Mouse (Mus musculus): ENCODE measurements at regions not wholly inside any gene's neighbourhood (a gene's known extent, or its start where the extent isn't known, plus 50 kb on each side); places are given as distances from the start of the nearest gene placed in this dataset.

DNA sequence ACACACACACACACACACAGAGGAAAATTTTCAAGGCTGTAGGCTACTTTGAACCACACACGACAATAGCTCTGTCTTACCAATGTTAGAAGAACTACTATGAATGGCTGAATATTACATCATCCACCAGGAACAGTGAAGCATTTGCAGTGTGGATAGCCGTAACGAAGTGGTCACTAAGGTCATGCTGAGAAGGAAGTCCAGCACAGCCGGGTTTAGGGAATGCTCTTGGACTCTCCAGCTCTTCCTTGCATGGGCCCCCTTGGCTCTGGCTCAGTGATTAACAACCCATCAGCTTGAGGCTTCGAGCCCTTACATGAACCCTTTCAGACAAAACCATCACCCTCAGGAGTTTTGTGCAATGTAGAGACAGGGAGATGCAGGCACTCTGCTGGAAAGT is 245.3 kb downstream of the Adamts20 start:
- in situ Hi-C loops (cut with MboI; ENCODE audit: low sequenced_read_pairs), result loop anchor here (25.0 kb wide), 4 partner anchors 508 to 958 kb away; partner anchors contain the start of gene Prickle1

DNA sequence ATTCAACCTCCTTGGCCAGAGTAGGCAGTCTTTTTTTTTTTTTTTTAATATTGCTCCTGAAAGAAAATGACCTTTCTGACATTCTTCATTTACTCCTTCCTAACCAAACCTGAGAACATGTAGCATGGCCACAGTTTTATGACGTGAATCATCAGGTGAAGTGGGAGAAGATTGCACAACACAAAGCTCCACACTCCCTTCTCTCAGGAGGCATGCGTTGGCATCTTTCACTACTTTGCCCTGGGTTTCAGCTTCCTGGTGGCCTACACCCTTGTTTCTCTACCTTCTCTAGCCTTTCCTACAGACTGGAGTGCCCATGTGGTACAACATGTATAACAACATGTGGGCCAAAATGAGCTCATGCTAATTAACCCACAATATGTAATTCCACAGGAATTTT is 248.5 kb downstream of the Adamts20 start:
- in situ Hi-C loops (cut with MboI; ENCODE audit: low sequenced_read_pairs), result loop anchor here (25.0 kb wide), 4 partner anchors 504 to 954 kb away; partner anchors contain the start of gene Prickle1

- in situ Hi-C loops (cut with MboI; ENCODE audit: low sequenced_read_pairs), result loop anchor here (25.0 kb wide), 4 partner anchors 502 to 952 kb away; partner anchors contain the start of gene Prickle1
Observed at GRCm38 (mm10) chr15:94214440-94214839, 250.8 kb downstream of the Adamts20 start.

DNA sequence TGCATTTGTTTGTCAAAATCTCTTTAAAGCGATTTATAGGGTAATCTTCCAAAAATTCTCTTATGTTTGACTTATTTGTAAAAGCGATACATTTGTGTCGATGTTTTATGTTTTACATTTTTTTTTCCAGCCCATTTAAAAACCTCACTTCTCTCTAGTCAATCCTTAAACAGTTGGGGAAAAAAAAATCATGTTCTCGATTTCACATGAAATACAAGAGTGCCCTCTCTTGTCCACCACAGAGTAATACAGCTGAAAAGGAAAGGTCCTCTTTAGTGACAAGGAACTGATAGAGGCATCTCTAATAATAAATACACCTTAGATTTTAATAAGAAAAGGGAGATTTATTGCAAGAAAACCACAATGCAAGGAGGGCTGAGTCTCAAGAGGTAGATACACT is 251.8 kb downstream of the Adamts20 start:
- in situ Hi-C loops (cut with MboI; ENCODE audit: low sequenced_read_pairs), result loop anchor here (25.0 kb wide), 4 partner anchors 501 to 951 kb away; partner anchors contain the start of gene Prickle1

DNA sequence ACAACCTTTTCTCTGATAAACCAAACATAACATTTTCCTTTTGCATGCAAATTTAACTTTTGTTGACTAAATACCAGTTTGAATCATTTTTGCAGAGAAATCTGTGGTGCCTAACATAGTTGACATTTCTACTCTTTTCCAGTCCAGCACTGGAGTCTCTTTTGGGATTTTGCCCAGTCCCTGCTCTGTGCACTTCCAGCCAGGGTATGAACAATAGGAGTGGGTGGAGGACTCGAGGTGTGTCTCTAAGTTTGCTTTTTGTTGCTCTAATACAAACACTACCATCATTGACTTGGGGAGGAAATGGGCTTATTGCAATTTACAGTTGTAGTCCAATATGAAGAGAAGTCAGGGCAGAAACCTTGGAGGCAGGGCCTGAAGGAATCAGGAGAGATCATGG is 256.7 kb downstream of the Adamts20 start:
- in situ Hi-C loops (cut with MboI; ENCODE audit: low sequenced_read_pairs), result loop anchor here (25.0 kb wide), 4 partner anchors 496 to 946 kb away; partner anchors contain the start of gene Prickle1

DNA sequence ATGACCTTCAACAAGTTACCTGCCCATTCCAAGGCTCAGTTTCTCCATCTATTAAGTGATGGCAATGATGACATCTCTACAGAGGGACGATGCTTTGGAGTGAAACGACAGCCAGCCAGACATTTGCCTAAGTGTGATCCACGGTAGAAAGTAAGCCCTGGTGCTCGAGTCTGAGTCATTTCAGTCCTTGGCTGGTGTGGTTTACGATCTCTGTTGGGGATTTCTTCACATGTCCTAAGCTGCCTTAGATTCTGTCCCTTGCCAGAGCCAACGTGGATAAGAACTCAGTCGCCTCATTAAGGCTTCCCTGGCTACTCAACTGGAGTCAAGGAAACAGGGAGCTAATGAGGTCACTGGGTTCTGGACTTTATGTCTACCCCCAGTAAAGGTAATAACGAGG is 258.8 kb downstream of the Adamts20 start:
- in situ Hi-C loops (cut with MboI; ENCODE audit: low sequenced_read_pairs), result loop anchor here (25.0 kb wide), 4 partner anchors 494 to 944 kb away; partner anchors contain the start of gene Prickle1

- in situ Hi-C loops (cut with MboI; ENCODE audit: low sequenced_read_pairs), result loop anchor here (25.0 kb wide), 4 partner anchors 493 to 943 kb away; partner anchors contain the start of gene Prickle1
Observed at GRCm38 (mm10) chr15:94205309-94205893, 259.8 kb downstream of the Adamts20 start.

- in situ Hi-C loops (cut with MboI; ENCODE audit: low sequenced_read_pairs), result no loop called here
Observed at GRCm38 (mm10) chr15:94190081-94190488, 275.1 kb downstream of the Adamts20 start.

DNA sequence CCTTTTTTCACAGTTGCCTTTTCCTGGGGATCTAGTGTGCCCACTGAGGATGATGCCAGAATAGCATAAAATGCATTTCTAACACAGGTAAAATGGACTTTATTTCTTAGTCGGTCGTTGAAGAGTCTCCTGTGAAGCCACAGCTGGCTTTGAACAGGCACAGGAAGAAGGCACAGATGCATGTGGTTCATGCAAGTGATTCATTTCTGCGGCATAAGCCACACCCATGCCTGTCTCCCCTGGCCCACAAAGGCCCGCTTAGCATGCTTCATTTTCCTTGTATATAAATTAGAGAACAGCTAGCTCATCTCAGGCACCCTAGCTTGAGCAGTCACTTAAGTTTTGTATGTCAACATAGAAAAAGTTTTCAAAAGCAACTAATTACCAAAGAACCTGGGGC is 277.6 kb downstream of the Adamts20 start:
- in situ Hi-C loops (cut with MboI; ENCODE audit: low sequenced_read_pairs), result no loop called here

DNA sequence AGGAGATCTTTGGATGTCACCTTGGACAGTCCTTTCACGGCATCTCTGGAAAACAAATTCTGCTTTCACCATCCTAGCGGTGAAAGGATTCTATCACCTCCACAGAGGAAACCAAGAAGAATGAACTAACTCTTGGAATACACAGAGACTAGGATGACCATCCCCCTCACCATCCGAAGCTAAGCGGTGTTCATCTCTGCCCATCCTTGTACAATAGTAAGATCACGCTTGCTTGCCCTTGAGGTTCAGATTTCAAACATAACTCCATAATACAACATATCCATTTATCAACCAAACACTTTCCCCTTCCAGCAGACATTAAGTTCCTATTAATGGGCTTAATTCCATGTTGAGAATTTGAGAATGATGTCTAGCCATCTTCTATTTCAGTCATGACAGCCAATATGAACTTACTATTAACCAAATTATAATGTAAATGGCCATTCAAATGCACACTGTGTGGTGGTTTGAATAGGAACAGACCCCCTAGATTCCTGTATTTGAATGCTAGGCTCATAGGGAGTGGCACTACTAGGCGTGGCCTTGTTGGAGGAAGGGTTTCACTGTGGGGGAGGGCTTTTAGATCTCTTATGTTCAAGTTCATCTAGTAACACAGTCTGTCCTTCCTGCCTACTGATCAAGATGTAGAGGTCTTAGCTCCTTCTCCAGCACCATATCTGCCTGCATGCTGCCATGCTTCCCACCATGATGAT is 281.4 kb downstream of the Adamts20 start:
- in situ Hi-C loops (cut with MboI; ENCODE audit: low sequenced_read_pairs), result no loop called here

DNA sequence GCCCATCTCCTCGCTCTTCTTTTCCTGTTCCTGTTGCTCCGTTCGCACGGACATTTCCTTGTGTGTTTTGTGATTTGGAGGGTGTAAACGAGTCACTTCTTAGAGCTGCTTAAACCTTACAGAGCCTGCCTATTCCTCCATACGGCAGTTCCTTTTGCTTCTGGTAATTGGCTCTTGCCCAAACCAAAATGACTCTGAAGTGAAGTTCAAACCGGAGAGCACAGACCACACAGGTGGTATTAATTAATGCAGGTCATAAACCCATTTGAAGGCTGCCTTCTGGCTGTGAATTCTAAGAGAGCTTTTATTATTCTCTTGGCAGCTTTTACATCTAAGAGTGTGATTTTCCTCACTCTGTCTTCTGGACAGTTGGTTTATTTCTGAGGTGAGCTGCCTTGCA is 291.1 kb downstream of the Adamts20 start:
- in situ Hi-C loops (cut with MboI; ENCODE audit: low sequenced_read_pairs), result no loop called here

GRCm38 (mm10) chr15:94160806-94161205 is 304.4 kb downstream of the Adamts20 start:
- in situ Hi-C loops (cut with MboI; ENCODE audit: low sequenced_read_pairs), result no loop called here

DNA sequence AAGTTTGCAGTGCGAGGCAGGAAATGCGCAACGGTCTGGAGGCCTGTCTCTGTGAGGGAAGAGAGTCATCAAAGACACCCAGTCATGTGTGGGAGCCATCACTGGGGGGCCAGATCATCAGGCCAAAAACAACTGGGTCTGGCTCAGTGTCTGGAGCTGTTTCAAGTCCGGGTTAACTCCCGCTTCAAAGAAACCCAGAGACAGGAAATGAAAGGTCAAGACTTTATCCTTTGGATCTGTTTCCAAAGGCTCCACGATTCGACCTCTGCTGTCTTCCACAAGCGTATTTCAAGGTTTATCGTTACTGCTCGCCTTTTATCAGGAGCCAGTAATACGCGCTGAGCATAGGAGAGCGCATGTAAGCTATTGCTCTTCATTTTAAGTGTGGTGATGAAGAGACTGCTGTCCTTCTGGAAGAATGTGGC is 325.7 kb downstream of the Adamts20 start:
- in situ Hi-C loops (cut with MboI; ENCODE audit: low sequenced_read_pairs), result no loop called here

DNA sequence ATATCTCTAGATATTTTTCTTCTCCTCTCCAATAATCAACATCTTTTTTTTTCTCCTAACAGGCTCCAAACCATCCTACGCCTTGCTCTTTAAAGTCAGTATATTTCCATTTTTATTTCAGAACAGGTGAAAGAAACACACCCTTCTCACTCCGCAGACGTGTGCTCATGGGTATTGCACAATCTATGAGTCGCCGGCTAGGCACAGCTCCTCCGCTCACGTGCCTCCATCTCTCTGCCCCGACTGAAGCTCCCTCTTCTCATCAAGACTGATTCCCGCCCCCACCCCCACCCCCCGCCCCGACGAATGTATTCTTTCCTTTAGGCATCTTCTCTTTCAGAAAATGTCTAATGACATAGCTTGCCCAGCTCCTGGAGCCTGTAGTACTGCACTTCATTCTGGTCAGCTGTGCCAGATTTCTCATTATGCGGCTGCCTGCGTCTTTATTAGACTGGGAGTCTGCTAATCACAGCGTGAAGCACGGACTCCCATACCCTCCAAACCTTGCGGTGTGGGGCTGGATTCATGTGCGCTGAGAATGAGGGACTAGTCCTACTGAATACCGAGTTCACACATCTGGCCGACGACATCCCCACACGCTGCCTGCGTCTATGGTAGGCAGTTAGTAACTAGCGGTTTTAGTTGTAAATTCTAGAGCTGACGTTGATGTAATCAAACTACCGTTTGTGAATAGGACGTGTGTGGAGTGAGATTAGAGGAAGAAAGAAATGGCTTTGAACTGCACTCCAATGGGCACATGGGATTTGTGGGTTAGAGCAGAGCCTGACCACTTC is 327.9 kb downstream of the Adamts20 start:
- in situ Hi-C loops (cut with MboI; ENCODE audit: low sequenced_read_pairs), result no loop called here

- in situ Hi-C loops (cut with MboI; ENCODE audit: low sequenced_read_pairs), result no loop called here
Observed at GRCm38 (mm10) chr15:94112801-94113200, 352.4 kb downstream of the Adamts20 start.

DNA sequence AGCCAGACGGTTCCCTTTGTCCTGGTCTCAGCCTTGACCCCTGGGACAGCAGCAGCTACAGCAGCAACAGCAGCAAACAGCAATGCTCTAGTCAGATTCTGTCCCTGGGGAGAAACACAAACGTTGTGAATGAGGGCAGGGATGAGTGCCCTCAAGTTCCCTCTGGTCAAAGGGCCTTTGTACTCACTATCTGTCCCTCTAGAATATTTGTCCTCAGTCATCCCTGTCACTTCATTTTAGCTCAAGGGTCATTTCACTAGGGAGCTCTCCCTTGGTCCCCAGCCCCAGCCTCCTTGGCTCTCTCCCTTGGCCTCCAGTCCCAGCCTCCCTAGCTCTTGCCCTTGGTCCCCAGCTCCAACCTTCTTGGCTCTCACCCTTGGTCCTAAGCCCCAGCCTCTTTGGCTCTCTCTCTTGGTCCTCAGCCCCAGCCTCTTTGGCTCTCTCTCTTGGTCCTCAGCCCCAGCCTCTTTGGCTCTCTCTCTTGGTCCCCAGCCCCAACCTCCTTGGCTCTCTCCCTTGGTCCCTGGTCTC is 358.0 kb downstream of the Adamts20 start:
- in situ Hi-C loops (cut with MboI; ENCODE audit: low sequenced_read_pairs), result no loop called here

GRCm38 (mm10) chr15:94090644-94091043 is 374.6 kb downstream of the Adamts20 start:
- in situ Hi-C loops (cut with MboI; ENCODE audit: low sequenced_read_pairs), result no loop called here

DNA sequence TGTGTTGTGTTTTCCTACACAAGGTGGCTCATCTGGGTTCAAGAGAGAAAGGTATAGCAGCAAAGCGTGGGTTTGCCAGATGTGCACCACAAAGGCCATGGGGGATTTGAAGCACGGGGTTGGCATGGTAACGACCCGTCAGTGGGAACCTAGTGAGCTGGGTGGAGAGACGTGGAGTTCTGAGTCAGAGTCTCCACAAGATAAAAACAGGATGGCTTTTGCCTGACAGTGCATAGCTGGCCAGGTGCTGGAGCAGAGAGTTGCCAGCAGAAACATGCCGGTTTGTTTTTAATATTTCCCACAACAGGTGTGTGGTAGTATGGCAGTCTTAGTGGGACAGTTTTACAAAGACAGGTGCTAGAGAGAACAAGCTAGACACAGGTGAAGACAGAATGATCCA is 375.4 kb downstream of the Adamts20 start:
- in situ Hi-C loops (cut with MboI; ENCODE audit: low sequenced_read_pairs), result no loop called here

DNA sequence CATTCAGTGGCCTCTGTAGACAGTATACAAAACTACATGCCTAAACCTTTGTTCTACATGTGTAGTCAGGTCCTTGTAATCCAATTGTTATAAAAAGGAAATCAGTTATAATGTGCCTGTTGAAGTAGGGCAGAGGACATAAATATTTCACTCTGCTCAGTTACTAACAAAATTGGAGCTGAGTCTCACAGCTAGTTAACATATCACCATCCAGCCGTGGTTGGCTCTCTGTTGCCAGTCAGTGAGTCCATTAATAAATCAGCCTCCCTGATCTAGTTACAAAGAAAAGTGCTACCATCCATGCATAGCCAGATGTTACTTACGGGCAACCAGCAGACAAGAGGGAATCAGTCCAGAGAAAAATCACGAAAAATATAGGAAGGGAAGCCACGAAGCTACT is 382.8 kb downstream of the Adamts20 start:
- in situ Hi-C loops (cut with MboI; ENCODE audit: low sequenced_read_pairs), result no loop called here

DNA sequence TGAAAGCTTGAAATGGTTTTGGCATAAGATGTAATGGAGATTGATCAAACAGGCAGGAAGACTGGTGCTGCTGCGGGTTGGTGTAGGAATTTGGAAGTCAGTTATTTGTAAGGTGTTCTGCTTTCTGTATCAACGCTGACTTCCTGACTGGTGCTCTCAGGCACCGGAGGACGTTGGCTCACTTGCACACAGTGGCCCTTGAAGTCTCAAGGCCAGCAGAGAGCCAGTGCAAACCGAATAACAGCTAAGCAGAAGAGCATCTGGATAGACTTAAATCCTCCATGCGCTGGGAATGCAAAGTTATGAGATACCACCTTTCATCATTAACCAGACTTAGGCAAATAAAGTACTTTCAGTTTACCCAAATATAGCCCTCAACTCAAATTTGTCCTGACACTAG is 388.2 kb downstream of the Adamts20 start:
- in situ Hi-C loops (cut with MboI; ENCODE audit: low sequenced_read_pairs), result no loop called here

All from CH12F3 (cell line).